Mouse (Mus musculus) limb, embryonic 14.5 days (tissue): Measurements from ENCODE around the gene Panx3. TPM values are rescaled to one million over a fixed set of nuclear protein-coding genes. Genes with fewer than 3 reads are reported as not detected.
A peak's percentile ranks its signal among the peaks of the same experiment; 100 is the strongest.

Source experiments
- ATAC-seq: fragments of 200-750 bp; cut with Nextera tagmentation; 2 replicates; pipeline ENCODE4 v1.8.0; 2017; ENCODE audit warnings: low read depth, moderate number of reproducible peaks, moderate TSS enrichment; ENCODE audit not compliant: low FRiP score
- DNase-seq: peaks from one replicate; pipeline ENCODE4 v3.0.0-alpha.2; 2015; ENCODE audit warnings: low spot score
- H3K27ac ChIP-seq: fragments of 300-500 bp; sonication (generic); replicated peaks from 2 replicates; pipeline ENCODE4 v1.5.1; 2014; ENCODE audit warnings: low read depth, mild to moderate bottlenecking, low read length, moderate library complexity, mixed read lengths
- H3K27me3 ChIP-seq: fragments of 300-500 bp; sonication (generic); 2 replicates; pipeline ENCODE4 v1.6.1; 2014; ENCODE audit warnings: low read length, mixed read lengths; ENCODE audit not compliant: control insufficient read depth, insufficient read depth
- H3K36me3 ChIP-seq: fragments of 300-500 bp; sonication (generic); 2 replicates; pipeline ENCODE4 v1.6.1; 2014; ENCODE audit warnings: mild to moderate bottlenecking, low read length, moderate library complexity, mixed read lengths; ENCODE audit not compliant: control insufficient read depth, insufficient read depth
- H3K4me1 ChIP-seq: fragments of 300-500 bp; sonication (generic); 2 replicates; pipeline ENCODE4 v1.6.1; 2014; ENCODE audit warnings: antibody characterized with exemption, low read length, mixed read lengths; ENCODE audit not compliant: control insufficient read depth, insufficient read depth
- H3K4me2 ChIP-seq: fragments of 300-500 bp; sonication (generic); replicated peaks from 2 replicates; pipeline ENCODE4 v1.6.1; 2014; ENCODE audit warnings: low read depth, mild to moderate bottlenecking, low read length, moderate library complexity; ENCODE audit not compliant: severe bottlenecking
- H3K4me3 ChIP-seq: fragments of 300-500 bp; sonication (generic); replicated peaks from 2 replicates; pipeline ENCODE4 v1.5.1; 2014; ENCODE audit warnings: low read length
- H3K9ac ChIP-seq: fragments of 300-500 bp; sonication (generic); 2 replicates; pipeline ENCODE4 v1.6.1; 2014; ENCODE audit warnings: mild to moderate bottlenecking, low read depth, low read length, moderate library complexity; ENCODE audit not compliant: severe bottlenecking
- H3K9me3 ChIP-seq: fragments of 300-500 bp; sonication (generic); 2 replicates; pipeline ENCODE4 v1.6.1; 2016; ENCODE audit warnings: low read length; ENCODE audit not compliant: control insufficient read depth
- POLR2A ChIP-seq: fragments of 200-500 bp; IDR thresholded peaks from 2 replicates; pipeline ENCODE4 v1.8.0; 2012; ENCODE audit warnings: inconsistent platforms, mild to moderate bottlenecking, moderate library complexity, borderline replicate concordance; ENCODE audit not compliant: insufficient read depth, insufficient read length; ENCODE audit errors: extremely low read depth
- WGBS: fragments of 180-500 bp; shearing (Covaris S2); extraction: QIAGEN DNeasy Blood & Tissue Kit; methylation state at CpG from one replicate; pipeline ENCODE4 v1.1.7; 2014; 5-methylcytosine and 5-hydroxymethylcytosine counted together
- polyA plus RNA-seq, 2 experiments: library from polyadenylated mRNA; depleted of rRNA in 1 of 2; stranded (reverse) in 1 of 2; unstranded in 1 of 2; fragments of >200 nt; fragmentation: Nextera tagmentation in 1 of 2; extraction: Ambion mirVana in 1 of 2; gene quantifications; 2 replicates each; pipeline versions ENCODE4 v1.2.1 to v1.2.3; 2012 to 2014

The Panx3 gene
- polyA plus RNA-seq, 2 experiments: 15.9 to 37.4 TPM

GRCm38 (mm10) chr9:37663210-37663609 lies 5.8 kb downstream of the Panx3 start:
- Histone ChIP-seq H3K36me3 (no peaks in the 10 kb centered on the region), H3K9me3 (no peaks in the 10 kb centered on the region), H3K27ac (no peak overlapping the region), H3K4me2 (no peak overlapping the region), H3K4me3 (no peak overlapping the region), H3K9ac (no peak overlapping the region), H3K27me3 (no peaks in the 10 kb centered on the region), H3K4me1 (no peaks in the 10 kb centered on the region)
- DNase-seq (no peak), ATAC-seq (no peak)
- TF ChIP-seq POLR2A: no peak
- WGBS: 68% methylated on average over 1 of the region's 1 CpGs

- H3K27ac ChIP-seq: no peak overlapping the region
- no peak for ATAC-seq
- DNase-seq: no peak
- TF ChIP-seq POLR2A: no peak
- no peak overlapping the region for H3K4me2 ChIP-seq
- no peak overlapping the region for H3K9ac ChIP-seq
- H3K27me3 ChIP-seq: no peaks in the 10 kb centered on the region
- H3K4me1 ChIP-seq: peaks cover 6% of the 10 kb centered on the region; the same call in 1 of the 2 replicates
- H3K9me3 ChIP-seq: no peaks in the 10 kb centered on the region
- H3K36me3 ChIP-seq: peaks cover 4% of the 10 kb centered on the region
- no peak overlapping the region for H3K4me3 ChIP-seq
- WGBS: 88% methylated on average over 6 of the region's 6 CpGs
These were observed 9.6 kb downstream of the Panx3 start for GRCm38 (mm10) chr9:37659413-37659812.

GRCm38 (mm10) chr9:37656931-37657481 lies 12.0 kb downstream of the Panx3 start, which contains the start of gene Tbrg1:
Tbrg1 (minus strand) TSS chr9:37657312.
- Histone ChIP-seq H3K27me3 (no peaks in the 10 kb centered on the region), H3K4me3 (peak within 1 kb of the TSS; percentile 78), H3K4me2 (peak within 1 kb of the TSS; percentile 65), H3K27ac (peak within 1 kb of the TSS; percentile 95), H3K9me3 (no peaks in the 10 kb centered on the region), H3K4me1 (peaks cover 6% of the 10 kb centered on the region; the same call in 1 of the 2 replicates), H3K9ac (peak within 1 kb of the TSS; percentile 81), H3K36me3 (peaks cover 25% of the 10 kb centered on the region)
- TF ChIP-seq POLR2A: 0 out of 2 replicates have a peak, but pooled peaks have one; percentile 36
- WGBS: under 1% methylated on average over 36 of the region's 36 CpGs
- ATAC-seq (peak; percentile 94), DNase-seq (peak; percentile 91)

- ATAC-seq: no peak
- DNase-seq: no peak
- H3K27me3 ChIP-seq: no peaks in the 10 kb centered on the region
- TF ChIP-seq POLR2A: no peak
- H3K9me3 ChIP-seq: no peaks in the 10 kb centered on the region
- H3K9ac ChIP-seq: peak overlapping the region; percentile 81
- peaks cover 6% of the 10 kb centered on the region; the same call in 1 of the 2 replicates for H3K4me1 ChIP-seq
- peaks cover 28% of the 10 kb centered on the region for H3K36me3 ChIP-seq
- peak overlapping the region; percentile 78 for H3K4me3 ChIP-seq
- H3K27ac ChIP-seq: peak overlapping the region; percentile 95
- 1% methylated on average over 10 of the region's 10 CpGs for WGBS
- H3K4me2 ChIP-seq: peak overlapping the region; percentile 65
These were observed 12.6 kb downstream of the Panx3 start for GRCm38 (mm10) chr9:37656439-37656881.

- Histone ChIP-seq H3K4me2 (peak overlapping the region; percentile 65), H3K9ac (peak overlapping the region; percentile 81), H3K27me3 (no peaks in the 10 kb centered on the region), H3K4me3 (peak overlapping the region; percentile 78), H3K4me1 (peaks cover 6% of the 10 kb centered on the region; the same call in 1 of the 2 replicates), H3K27ac (0 out of 2 replicates have a peak overlapping the region, but pooled peaks have one; percentile 95), H3K9me3 (no peaks in the 10 kb centered on the region), H3K36me3 (peaks cover 33% of the 10 kb centered on the region)
- 54% methylated on average over 8 of the region's 8 CpGs for WGBS
- ATAC-seq (no peak), DNase-seq (no peak)
- TF ChIP-seq POLR2A: no peak
These were observed 13.1 kb downstream of the Panx3 start for GRCm38 (mm10) chr9:37655961-37656360.

- H3K4me3 ChIP-seq: no peak overlapping the region
These were observed 15.2 kb downstream of the Panx3 start for GRCm38 (mm10) chr9:37653836-37654235.

More at GRCm38 (mm10) chr9:37653836-37654235, 15.2 kb downstream of the Panx3 start:
- no peak overlapping the region for H3K9ac ChIP-seq
- no peak overlapping the region for H3K4me2 ChIP-seq
- peaks cover 55% of the 10 kb centered on the region for H3K36me3 ChIP-seq
- no peaks in the 10 kb centered on the region for H3K27me3 ChIP-seq
- peaks cover 6% of the 10 kb centered on the region; the same call in 1 of the 2 replicates for H3K4me1 ChIP-seq
- H3K27ac ChIP-seq: no peak overlapping the region
- H3K9me3 ChIP-seq: no peaks in the 10 kb centered on the region
- DNase-seq: no peak
- ATAC-seq: no peak
- no peak for TF ChIP-seq POLR2A
- WGBS: 90% methylated on average over 5 of the region's 5 CpGs
